Mouse (Mus musculus) B cell, adult 67 days (primary cell): ENCODE data around the gene Dph6. TPM values are rescaled to one million over a fixed set of nuclear protein-coding genes. Genes with fewer than 3 reads are reported as not detected.

Experiments
- total RNA-seq, 2 experiments: library from RNA; stranded (reverse); gene quantifications; 4 replicates each; pipeline ENCODE4 v1.2.4; 2023

Dph6 gene
- total RNA-seq: 10 to 100 TPM; 21.7 to 21.8 TPM

GRCm38 (mm10) chr2:114654365-114655239 lies at the start of gene Dph6:
Gene Dph6 (minus strand): TSS chr2:114654964.

